Mouse (Mus musculus) MEL (cell line): ENCODE data around the gene Lrrc73. TPM values are rescaled to one million over a fixed set of nuclear protein-coding genes. Genes with fewer than 3 reads are reported as not detected.

Experiments
- DNase-seq: peaks from one replicate; pipeline ENCODE4 v3.0.0; 2011; ENCODE audit warnings: low read depth, low spot score
- H3K27ac ChIP-seq: 2 replicates; pipeline ENCODE4 v1.5.1; 2012; ENCODE audit warnings: low read depth, mild to moderate bottlenecking, control low read depth, low read length, moderate library complexity; ENCODE audit not compliant: control insufficient read depth
- H3K27me3 ChIP-seq, 2 experiments: fragments of 150-350 bp in 1 of 2; sonication (generic) in 1 of 2; 2 replicates each; pipeline ENCODE4 v1.6.1; 2012; ENCODE audit warnings: low read length in 2 of 2, mild to moderate bottlenecking in 2 of 2, improper control_type of control experiment in 1 of 2, moderate library complexity in 1 of 2; ENCODE audit not compliant: insufficient read depth in 2 of 2, control insufficient read depth in 1 of 2
- H3K36me3 ChIP-seq, 2 experiments: 2 replicates each; pipeline ENCODE4 v1.6.1; 2012 to 2014; ENCODE audit warnings: low read length in 2 of 2, improper control_type of control experiment in 1 of 2, inconsistent platforms in 1 of 2, mild to moderate bottlenecking in 1 of 2; ENCODE audit not compliant: insufficient read depth in 2 of 2, control insufficient read depth in 1 of 2
- H3K4me1 ChIP-seq, 2 experiments: fragments of 150-350 bp in 1 of 2; sonication (generic) in 1 of 2; 2 replicates each; pipeline ENCODE4 v1.6.1; 2012; ENCODE audit warnings: low read length in 2 of 2, improper control_type of control experiment in 1 of 2, mild to moderate bottlenecking in 1 of 2; ENCODE audit not compliant: insufficient read depth in 2 of 2, control insufficient read depth in 1 of 2
- H3K4me3 ChIP-seq, 2 experiments: fragments of 150-350 bp in 1 of 2; sonication (generic) in 1 of 2; 2 replicates each; pipeline ENCODE4 v1.5.1; 2012; ENCODE audit warnings: low read depth in 2 of 2, low read length in 2 of 2, mild to moderate bottlenecking in 2 of 2, moderate library complexity in 2 of 2, control low read depth in 1 of 2, improper control_type of control experiment in 1 of 2; ENCODE audit not compliant: control insufficient read depth in 1 of 2, insufficient read depth in 1 of 2
- H3K79me2 ChIP-seq: 2 replicates; pipeline ENCODE4 v1.6.1; 2012; ENCODE audit warnings: mild to moderate bottlenecking, low read length, moderate library complexity; ENCODE audit not compliant: control insufficient read depth, poor library complexity, insufficient read depth
- H3K9ac ChIP-seq: 2 replicates; pipeline ENCODE4 v1.6.1; 2012; ENCODE audit warnings: low read depth, mild to moderate bottlenecking, control low read depth, low read length, moderate library complexity; ENCODE audit not compliant: control insufficient read depth, poor library complexity, severe bottlenecking
- H3K9me3 ChIP-seq: fragments of 150-350 bp; sonication (generic); replicated peaks from 2 replicates; pipeline ENCODE4 v1.6.1; 2012; ENCODE audit warnings: mild to moderate bottlenecking, low read length, improper control_type of control experiment, moderate library complexity; ENCODE audit not compliant: insufficient read depth
- CTCF ChIP-seq, 3 experiments: IDR thresholded peaks in 2 of 3; conservative IDR thresholded peaks in 1 of 3; 2 replicates each; pipeline ENCODE4 v1.5.1; 2011 to 2012; ENCODE audit warnings: low read length in 3 of 3, low read depth in 2 of 3, mild to moderate bottlenecking in 2 of 3, improper control_type of control experiment in 1 of 3, inconsistent platforms in 1 of 3, mixed read lengths in 1 of 3, moderate library complexity in 1 of 3; ENCODE audit not compliant: control insufficient read depth in 1 of 3, insufficient read depth in 1 of 3, poor library complexity in 1 of 3, severe bottlenecking in 1 of 3
- E2F4 ChIP-seq: IDR thresholded peaks from 2 replicates; pipeline ENCODE4 v1.6.1; 2011; ENCODE audit warnings: low read depth, low read length, improper control_type of control experiment, borderline replicate concordance
- EP300 ChIP-seq, 2 experiments: IDR thresholded peaks; 2 replicates each; pipeline ENCODE4 v1.6.1; 2011; ENCODE audit warnings: improper control_type of control experiment in 2 of 2, low read length in 2 of 2, low read depth in 1 of 2, mild to moderate bottlenecking in 1 of 2
- ETS1 ChIP-seq: IDR thresholded peaks from 2 replicates; pipeline ENCODE4 v1.6.1; 2012; ENCODE audit warnings: low read depth, mild to moderate bottlenecking, inconsistent platforms, low read length, improper control_type of control experiment, moderate library complexity
- GABPA ChIP-seq: IDR thresholded peaks from 2 replicates; pipeline ENCODE4 v1.6.1; 2012; ENCODE audit warnings: low read depth, mild to moderate bottlenecking, inconsistent platforms, low read length, improper control_type of control experiment, moderate library complexity
- GATA1 ChIP-seq: IDR thresholded peaks from 2 replicates; pipeline ENCODE4 v1.6.1; 2011; ENCODE audit warnings: low read depth, low read length, improper control_type of control experiment
- JUND ChIP-seq: IDR thresholded peaks from 2 replicates; pipeline ENCODE4 v1.6.1; 2011; ENCODE audit warnings: low read depth, mild to moderate bottlenecking, improper control_type of control experiment, low read length
- MEF2A ChIP-seq: IDR thresholded peaks from 2 replicates; pipeline ENCODE4 v1.6.1; 2014; ENCODE audit warnings: low read depth, mild to moderate bottlenecking, inconsistent platforms, low read length, improper control_type of control experiment; ENCODE audit not compliant: poor library complexity, insufficient replicate concordance, severe bottlenecking; ENCODE audit errors: extremely low read depth
- MXI1 ChIP-seq: IDR thresholded peaks from 2 replicates; pipeline ENCODE4 v1.6.1; 2011; ENCODE audit warnings: mild to moderate bottlenecking, low read depth, low read length, improper control_type of control experiment
- MYC ChIP-seq: IDR thresholded peaks from 2 replicates; pipeline ENCODE4 v1.6.1; 2011; ENCODE audit warnings: low read depth, mild to moderate bottlenecking, low read length, improper control_type of control experiment, moderate library complexity
- POLR2AphosphoS2 ChIP-seq: IDR thresholded peaks from 2 replicates; pipeline ENCODE4 v1.6.1; 2011; ENCODE audit warnings: low read length, improper control_type of control experiment
- RAD21 ChIP-seq: IDR thresholded peaks from 2 replicates; pipeline ENCODE4 v1.6.1; 2011; ENCODE audit warnings: mild to moderate bottlenecking, low read depth, low read length, improper control_type of control experiment
- SMC3 ChIP-seq: IDR thresholded peaks from 2 replicates; pipeline ENCODE4 v1.6.1; 2011; ENCODE audit warnings: low read depth, low read length, improper control_type of control experiment
- TBP ChIP-seq: IDR thresholded peaks from 2 replicates; pipeline ENCODE4 v1.8.0; 2011; ENCODE audit warnings: low read depth, low read length, improper control_type of control experiment
- TCF12 ChIP-seq: IDR thresholded peaks from 2 replicates; pipeline ENCODE4 v1.6.1; 2014; ENCODE audit warnings: low read depth, mild to moderate bottlenecking, inconsistent platforms, low read length, improper control_type of control experiment, moderate library complexity
- UBTF ChIP-seq: IDR thresholded peaks from 2 replicates; pipeline ENCODE4 v1.6.1; 2012; ENCODE audit warnings: low read depth, mild to moderate bottlenecking, inconsistent platforms, low read length, improper control_type of control experiment, moderate library complexity, borderline replicate concordance; ENCODE audit not compliant: insufficient read depth
- USF1 ChIP-seq: IDR thresholded peaks from 2 replicates; pipeline ENCODE4 v1.6.1; 2014; ENCODE audit warnings: low read depth, mild to moderate bottlenecking, inconsistent platforms, low read length, improper control_type of control experiment, moderate library complexity
- ZKSCAN1 ChIP-seq: IDR thresholded peaks from 2 replicates; pipeline ENCODE4 v1.6.1; 2012; ENCODE audit warnings: low read depth, mild to moderate bottlenecking, inconsistent platforms, low read length, improper control_type of control experiment, moderate library complexity
- ZMIZ1 ChIP-seq: IDR thresholded peaks from 2 replicates; pipeline ENCODE4 v1.6.1; 2012; ENCODE audit warnings: low read depth, mild to moderate bottlenecking, inconsistent platforms, low read length, improper control_type of control experiment, moderate library complexity
- polyA plus RNA-seq, 2 experiments: library from polyadenylated mRNA; stranded (reverse) in 1 of 2; unstranded in 1 of 2; fragments of >175 nt in 1 of 2; fragments of >200 nt in 1 of 2; gene quantifications; 2 replicates each; pipeline versions ENCODE4 v1.2.1 to v1.2.4; 2012; ENCODE audit warnings: low replicate concordance in 2 of 2, low read depth in 1 of 2; ENCODE audit not compliant: insufficient read length in 2 of 2, insufficient read depth in 1 of 2, missing spikeins in 1 of 2
- total RNA-seq: library from RNA; depleted of rRNA; stranded (reverse); fragments of 300-350 nt; gene quantifications from 2 replicates; pipeline ENCODE4 v1.2.3, GENCODE M21; 2012

Gene Lrrc73
- total and polyA plus RNA-seq, 3 experiments = 1.2 to 3.5 TPM; not detected in 1

- no peak for DNase-seq
These were observed 44.3 kb downstream of the Lrrc73 start, which contains the start of gene Dlk2 for GRCm38 (mm10) chr17:46297364-46298219. TSS of gene Dlk2 (plus strand) at chr17:46297421.

GRCm38 (mm10) chr17:46298220-46298913, 45.0 kb downstream of the Lrrc73 start:
- peak; percentile 52 for DNase-seq
- no peak overlapping the region for H3K9ac ChIP-seq

More at GRCm38 (mm10) chr17:46297364-46298219, 44.3 kb downstream of the Lrrc73 start, which contains the start of gene Dlk2:
- H3K79me2 ChIP-seq = no peaks in the 10 kb centered on the region
- no peak within 1 kb of the TSS for H3K4me3 ChIP-seq
- peaks cover 7 to 12% of the 10 kb centered on the region in 2 experiments for H3K27me3 ChIP-seq
- TF ChIP-seq ZKSCAN1 (no peak), ZMIZ1 (no peak), TCF12 (no peak)
- no peaks in the 10 kb centered on the region for H3K36me3 ChIP-seq
- H3K9me3 ChIP-seq = no peaks in the 10 kb centered on the region
- H3K9ac ChIP-seq = no peak within 1 kb of the TSS
- H3K4me1 ChIP-seq = no peaks in the 10 kb centered on the region
- H3K27ac ChIP-seq = no peak within 1 kb of the TSS

GRCm38 (mm10) chr17:46301892-46302291, 48.6 kb downstream of the Lrrc73 start:
- Histone ChIP-seq H3K9me3 (no peaks in the 10 kb centered on the region), H3K36me3 (no peaks in the 10 kb centered on the region)

More at GRCm38 (mm10) chr17:46298220-46298913, 45.0 kb downstream of the Lrrc73 start:
- Histone ChIP-seq H3K79me2 (no peaks in the 10 kb centered on the region), H3K36me3 (no peaks in the 10 kb centered on the region), H3K4me3 (no peak overlapping the region), H3K9me3 (no peaks in the 10 kb centered on the region), H3K27me3 (peaks cover 5 to 7% of the 10 kb centered on the region in 2 experiments), H3K4me1 (no peaks in the 10 kb centered on the region), H3K27ac (no peak overlapping the region)
- TF ChIP-seq CTCF (IDR thresholded peaks at IDR 0.05 in 2 of 3, conservative IDR thresholded peaks at IDR 0.05 in 1 of 3; ENCODE audit: control insufficient read depth in 1 of 3, insufficient read depth in 1 of 3, low read depth in 2 of 3, low read length in 3 of 3, poor library complexity in 1 of 3, severe bottlenecking in 1 of 3) = peak; percentile 62 to 83 (median 70)
- TF ChIP-seq UBTF = no peak
- peak; percentile 66 for TF ChIP-seq SMC3
- no peak for TF ChIP-seq JUND
- peak; percentile 35 for TF ChIP-seq RAD21

More at GRCm38 (mm10) chr17:46301892-46302291, 48.6 kb downstream of the Lrrc73 start:
- no peaks in the 10 kb centered on the region for H3K79me2 ChIP-seq
- TF ChIP-seq GABPA (no peak), GATA1 (no peak), E2F4 (no peak), ETS1 (no peak), POLR2AphosphoS2 (no peak), MYC (no peak), MEF2A (no peak), RAD21 (no peak), USF1 (no peak), MXI1 (no peak), JUND (no peak), TBP (no peak), EP300 (IDR thresholded peaks at IDR 0.05; ENCODE audit: low read depth in 1 of 2, low read length in 2 of 2) (no peak), ZKSCAN1 (no peak)
- no peak overlapping the region for H3K27ac ChIP-seq
- DNase-seq = no peak
- no peak overlapping the region for H3K4me3 ChIP-seq
- H3K27me3 ChIP-seq = no peaks in the 10 kb centered on the region
- H3K4me1 ChIP-seq = no peaks in the 10 kb centered on the region
- no peak overlapping the region for H3K9ac ChIP-seq
